In the genomic region with DNA sequence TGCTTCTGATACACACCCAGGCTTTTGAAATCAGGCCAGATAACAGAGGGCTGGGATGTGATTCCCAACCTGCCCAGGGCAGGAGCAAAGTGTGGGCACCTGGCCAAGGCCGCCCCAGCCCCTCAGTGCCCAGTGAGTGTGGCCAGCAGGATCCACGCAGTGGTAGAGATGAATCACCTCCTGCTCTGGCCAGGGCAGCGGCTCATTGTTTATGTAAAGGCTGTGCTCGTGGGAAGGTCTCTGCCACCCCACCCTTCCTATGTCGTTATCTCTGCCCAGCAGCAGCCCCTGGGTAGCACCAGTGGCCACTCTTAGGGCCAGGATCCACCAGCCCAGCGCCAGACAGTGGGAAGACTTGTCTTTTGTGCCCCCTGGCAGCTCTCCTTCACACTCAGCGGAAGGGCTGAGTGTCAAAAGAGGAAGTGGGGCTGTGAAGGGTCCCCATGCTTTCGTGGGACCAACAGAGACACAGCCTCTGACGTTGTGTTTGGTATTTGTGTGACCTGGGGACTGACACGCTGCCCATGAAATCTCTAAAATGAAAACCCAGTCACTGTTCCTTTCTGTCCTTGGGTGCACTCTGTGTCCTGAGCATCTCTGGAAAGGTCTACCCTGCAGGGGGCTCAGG, we compare ENCODE assay signal across 10 mouse cellular contexts. TPM values are rescaled to one million over a fixed set of nuclear protein-coding genes. Genes with fewer than 3 reads are reported as not detected.
A peak's percentile ranks its signal among the peaks of the same experiment; 100 is the strongest.
DNase-seq lines count a peak whose midpoint lies in the region; ATAC-seq and TF ChIP-seq lines count a peak whose summit lies in the region.
"Had no signal": no experiment of that assay in that cellular context is flagged by ENCODE, and none has a peak within 500 bp of the region (broad histone marks: within the 10 kb centered on the region; RNA-seq: fewer than 3 reads in every experiment).

No protein-coding gene starts in this region.

- peaks cover 71% of the 10 kb centered on the region for H3K36me3 ChIP-seq in neural tube, embryonic 13.5 days
- peaks cover 44% of the 10 kb centered on the region for H3K36me3 ChIP-seq in liver, embryonic 11.5 days (ENCODE audit: control insufficient read depth, insufficient read depth, low read length)
- H3K36me3 ChIP-seq in small intestine, adult 2 months (ENCODE audit: control insufficient read depth, insufficient read depth, low read length) = peaks cover 52% of the 10 kb centered on the region
- H3K36me3 ChIP-seq in midbrain, embryonic 15.5 days (replicated peaks) = peaks cover 68% of the 10 kb centered on the region

- H3K9me3 ChIP-seq in neural tube, embryonic 13.5 days = no peaks in the 10 kb centered on the region
- no peaks in the 10 kb centered on the region for H3K9me3 ChIP-seq in liver, embryonic 11.5 days (ENCODE audit: control insufficient read depth, low read length)
- no peaks in the 10 kb centered on the region for H3K9me3 ChIP-seq in midbrain, embryonic 15.5 days

- no peak overlapping the region for H3K4me3 ChIP-seq in neural tube, embryonic 13.5 days
- H3K4me3 ChIP-seq in embryonic fibroblast, embryonic 13.5 days (ENCODE audit: insufficient read depth, low read length) = no peak overlapping the region
- no peak overlapping the region for H3K4me3 ChIP-seq in liver, embryonic 11.5 days (ENCODE audit: low read depth, low read length)
- H3K4me3 ChIP-seq in small intestine, adult 2 months (ENCODE audit: low read depth, low read length) = no peak overlapping the region
- H3K4me3 ChIP-seq in midbrain, embryonic 15.5 days = no peak overlapping the region

- no peak for TF ChIP-seq CTCF in embryonic fibroblast, embryonic 13.5 days (IDR thresholded peaks at IDR 0.05; ENCODE audit: borderline replicate concordance, insufficient read depth, low read length)
- TF ChIP-seq CTCF in small intestine, adult 2 months (IDR thresholded peaks at IDR 0.05; ENCODE audit: extremely low read depth, insufficient read length, insufficient replicate concordance, low read depth, low read length) = no peak

- WGBS in neural tube, embryonic 13.5 days = 85% methylated on average over 10 of the region's 10 CpGs
- 49% methylated on average over 10 of the region's 10 CpGs for WGBS in liver, embryonic 11.5 days
- WGBS in small intestine, adult 2 months = 55% methylated on average over 10 of the region's 10 CpGs
- 92% methylated on average over 10 of the region's 10 CpGs for WGBS in midbrain, embryonic 15.5 days

- no peak overlapping the region for H3K9ac ChIP-seq in neural tube, embryonic 13.5 days
- H3K9ac ChIP-seq in liver, embryonic 11.5 days (ENCODE audit: low read depth, low read length) = no peak overlapping the region
- H3K9ac ChIP-seq in midbrain, embryonic 15.5 days = no peak overlapping the region

- no peak for DNase-seq in neural tube, embryonic 10.5 days (ENCODE audit: extremely low spot score, low spot score)
- no peak for DNase-seq in liver, embryonic 11.5 days (ENCODE audit: low spot score)
- no peak for DNase-seq in thymus, postnatal 0 days (ENCODE audit: low spot score)
- DNase-seq in retina, embryonic 14.5 days (ENCODE audit: low spot score) = no peak
- DNase-seq: thymus, adult 2 months had no signal

- no peaks in the 10 kb centered on the region for H3K27me3 ChIP-seq in neural tube, embryonic 13.5 days
- no peaks in the 10 kb centered on the region for H3K27me3 ChIP-seq in liver, embryonic 11.5 days (replicated peaks; ENCODE audit: control insufficient read depth, insufficient read depth, low read length)
- no peaks in the 10 kb centered on the region for H3K27me3 ChIP-seq in small intestine, adult 2 months (ENCODE audit: control insufficient read depth, insufficient read depth, low read length)
- H3K27me3 ChIP-seq in midbrain, embryonic 15.5 days (replicated peaks) = no peaks in the 10 kb centered on the region

- TF ChIP-seq POLR2A in embryonic fibroblast, embryonic 13.5 days (IDR thresholded peaks at IDR 0.05; ENCODE audit: low read depth, low read length) = no peak
- no peak for TF ChIP-seq POLR2A in small intestine, adult 2 months (IDR thresholded peaks at IDR 0.05; ENCODE audit: low read depth, low read length)

- no peaks in the 10 kb centered on the region for H3K4me1 ChIP-seq in neural tube, embryonic 13.5 days (replicated peaks)
- peaks cover 14% of the 10 kb centered on the region for H3K4me1 ChIP-seq in embryonic fibroblast, embryonic 13.5 days (ENCODE audit: control insufficient read depth, insufficient read depth, low read length)
- peaks cover 14% of the 10 kb centered on the region for H3K4me1 ChIP-seq in liver, embryonic 11.5 days (replicated peaks; ENCODE audit: control insufficient read depth, insufficient read depth, low read length)
- peaks cover 21% of the 10 kb centered on the region for H3K4me1 ChIP-seq in small intestine, adult 2 months (ENCODE audit: control insufficient read depth, insufficient read depth, insufficient read length, low read length)
- H3K4me1 ChIP-seq in midbrain, embryonic 15.5 days = no peaks in the 10 kb centered on the region

- H3K27ac ChIP-seq in neural tube, embryonic 13.5 days (replicated peaks) = 0 out of 2 replicates have a peak overlapping the region, but pooled peaks have one; percentile 3
- H3K27ac ChIP-seq in embryonic fibroblast, embryonic 13.5 days (ENCODE audit: insufficient read depth, low read length) = 0 out of 2 replicates have a peak overlapping the region, but pooled peaks have one; percentile 4
- no peak overlapping the region for H3K27ac ChIP-seq in liver, embryonic 11.5 days (ENCODE audit: low read depth, low read length)
- 0 out of 2 replicates have a peak overlapping the region, but pooled peaks have one; percentile 16 for H3K27ac ChIP-seq in small intestine, adult 2 months (ENCODE audit: insufficient read depth, low read depth, low read length)
- H3K27ac ChIP-seq in midbrain, embryonic 15.5 days = no peak overlapping the region
- H3K27ac ChIP-seq: hindbrain, postnatal 0 days had no signal

- H3K4me2 ChIP-seq in neural tube, embryonic 13.5 days = no peak overlapping the region
- no peak overlapping the region for H3K4me2 ChIP-seq in liver, embryonic 11.5 days
- H3K4me2 ChIP-seq in midbrain, embryonic 15.5 days = no peak overlapping the region

- ATAC-seq in neural tube, embryonic 13.5 days (ENCODE audit: low read depth) = no peak
- ATAC-seq in liver, embryonic 11.5 days (replicated peaks; ENCODE audit: low FRiP score) = peak; percentile 57; the same call in 1 of the 2 replicates
- no peak for ATAC-seq in midbrain, embryonic 15.5 days (replicated peaks)
- ATAC-seq: hindbrain, postnatal 0 days had no signal

RNA-seq across cellular contexts. Expression of gene Itgb4, which starts 9.4 kb away (rescaled TPM):
- polyA plus RNA-seq in neural tube, embryonic 13.5 days (2015; fragmentation: Nextera tagmentation; extraction: Ambion mirVana) = 1.9 and 2.7 TPM in 2 replicates
- polyA plus RNA-seq in embryonic fibroblast, embryonic 13.5 days (2011; ENCODE audit: insufficient read length, low read depth, missing spikeins) = 1.3 and 2.1 TPM in 2 replicates
- polyA plus RNA-seq in liver, embryonic 11.5 days (2014; fragmentation: Nextera tagmentation; extraction: Ambion mirVana) = 0.60 and 0.77 TPM in 2 replicates
- 53.2 and 133 TPM in 2 replicates for polyA plus RNA-seq in small intestine, adult 2 months (2012; rRNA removed)
- 7.8 TPM in 2 replicates for polyA plus RNA-seq in thymus, postnatal 0 days (2015; fragmentation: Nextera tagmentation; extraction: Ambion mirVana)
- 0.79 and 0.94 TPM in 2 replicates for polyA plus RNA-seq in midbrain, embryonic 15.5 days (2015; fragmentation: Nextera tagmentation; extraction: Ambion mirVana)

RNA-seq across cellular contexts. Expression of gene Recql5, which starts 31.8 kb away (rescaled TPM):
- 22.5 and 23.5 TPM in 2 replicates for polyA plus RNA-seq in neural tube, embryonic 13.5 days (2015; fragmentation: Nextera tagmentation; extraction: Ambion mirVana)
- 11.3 and 15.8 TPM in 2 replicates for polyA plus RNA-seq in embryonic fibroblast, embryonic 13.5 days (2011; ENCODE audit: insufficient read length, low read depth, missing spikeins)
- 19.8 and 22.9 TPM in 2 replicates for polyA plus RNA-seq in liver, embryonic 11.5 days (2014; fragmentation: Nextera tagmentation; extraction: Ambion mirVana)
- polyA plus RNA-seq in small intestine, adult 2 months (2012; rRNA removed) = 5.8 and 9.2 TPM in 2 replicates
- 16.8 and 18.9 TPM in 2 replicates for polyA plus RNA-seq in thymus, postnatal 0 days (2015; fragmentation: Nextera tagmentation; extraction: Ambion mirVana)
- polyA plus RNA-seq in midbrain, embryonic 15.5 days (2015; fragmentation: Nextera tagmentation; extraction: Ambion mirVana) = 22.4 and 25.7 TPM in 2 replicates

RNA-seq across cellular contexts. Expression of gene Sap30bp, which starts 32.0 kb away (rescaled TPM):
- 57.7 and 59.4 TPM in 2 replicates for polyA plus RNA-seq in neural tube, embryonic 13.5 days (2015; fragmentation: Nextera tagmentation; extraction: Ambion mirVana)
- 45.2 and 50.0 TPM in 2 replicates for polyA plus RNA-seq in embryonic fibroblast, embryonic 13.5 days (2011; ENCODE audit: insufficient read length, low read depth, missing spikeins)
- polyA plus RNA-seq in liver, embryonic 11.5 days (2014; fragmentation: Nextera tagmentation; extraction: Ambion mirVana) = 36.5 and 39.9 TPM in 2 replicates
- 15.2 and 27.1 TPM in 2 replicates for polyA plus RNA-seq in small intestine, adult 2 months (2012; rRNA removed)
- 47.2 and 48.8 TPM in 2 replicates for polyA plus RNA-seq in thymus, postnatal 0 days (2015; fragmentation: Nextera tagmentation; extraction: Ambion mirVana)
- 52.1 and 53.1 TPM in 2 replicates for polyA plus RNA-seq in midbrain, embryonic 15.5 days (2015; fragmentation: Nextera tagmentation; extraction: Ambion mirVana)

RNA-seq across cellular contexts. Expression of gene Galk1, which starts 47.4 kb away (rescaled TPM):
- polyA plus RNA-seq in neural tube, embryonic 13.5 days (2015; fragmentation: Nextera tagmentation; extraction: Ambion mirVana) = 73.9 and 74.4 TPM in 2 replicates
- polyA plus RNA-seq in embryonic fibroblast, embryonic 13.5 days (2011; ENCODE audit: insufficient read length, low read depth, missing spikeins) = 50.8 and 58.6 TPM in 2 replicates
- polyA plus RNA-seq in liver, embryonic 11.5 days (2014; fragmentation: Nextera tagmentation; extraction: Ambion mirVana) = 299 and 304 TPM in 2 replicates
- polyA plus RNA-seq in small intestine, adult 2 months (2012; rRNA removed) = 39.5 and 53.3 TPM in 2 replicates
- 182 and 188 TPM in 2 replicates for polyA plus RNA-seq in thymus, postnatal 0 days (2015; fragmentation: Nextera tagmentation; extraction: Ambion mirVana)
- polyA plus RNA-seq in midbrain, embryonic 15.5 days (2015; fragmentation: Nextera tagmentation; extraction: Ambion mirVana) = 53.2 and 58.5 TPM in 2 replicates

RNA-seq across cellular contexts. Expression of gene Smim6, which starts 53.3 kb away (rescaled TPM):
- polyA plus RNA-seq in neural tube, embryonic 13.5 days (2015; fragmentation: Nextera tagmentation; extraction: Ambion mirVana) = 0.94 and 1.2 TPM in 2 replicates
- polyA plus RNA-seq in embryonic fibroblast, embryonic 13.5 days (2011; ENCODE audit: insufficient read length, low read depth, missing spikeins) = not detected in 2 replicates
- 3.5 and 3.6 TPM in 2 replicates for polyA plus RNA-seq in liver, embryonic 11.5 days (2014; fragmentation: Nextera tagmentation; extraction: Ambion mirVana)
- polyA plus RNA-seq in small intestine, adult 2 months (2012; rRNA removed) = 8.8 and 9.7 TPM in 2 replicates
- polyA plus RNA-seq in thymus, postnatal 0 days (2015; fragmentation: Nextera tagmentation; extraction: Ambion mirVana) = 3.8 and 4.8 TPM in 2 replicates
- 1.0 and 1.1 TPM in 2 replicates for polyA plus RNA-seq in midbrain, embryonic 15.5 days (2015; fragmentation: Nextera tagmentation; extraction: Ambion mirVana)

Comparison
In these comparisons a context has a peak if more than half of its experiments do, and no peak if none do; other contexts are left out.
1. H3K27ac ChIP-seq: peak in neural tube, embryonic 13.5 days (single experiment), embryonic fibroblast, embryonic 13.5 days (single experiment) and small intestine, adult 2 months (single experiment); none in liver, embryonic 11.5 days (single experiment) and midbrain, embryonic 15.5 days (single experiment).